Mouse (Mus musculus): ENCODE results near the gene Gcgr. TPM values are rescaled to one million over a fixed set of nuclear protein-coding genes. Genes with fewer than 3 reads are reported as not detected.

Gene Gcgr
- polyA plus RNA-seq, 1 experiment from 2014 or later: not detected

DNA sequence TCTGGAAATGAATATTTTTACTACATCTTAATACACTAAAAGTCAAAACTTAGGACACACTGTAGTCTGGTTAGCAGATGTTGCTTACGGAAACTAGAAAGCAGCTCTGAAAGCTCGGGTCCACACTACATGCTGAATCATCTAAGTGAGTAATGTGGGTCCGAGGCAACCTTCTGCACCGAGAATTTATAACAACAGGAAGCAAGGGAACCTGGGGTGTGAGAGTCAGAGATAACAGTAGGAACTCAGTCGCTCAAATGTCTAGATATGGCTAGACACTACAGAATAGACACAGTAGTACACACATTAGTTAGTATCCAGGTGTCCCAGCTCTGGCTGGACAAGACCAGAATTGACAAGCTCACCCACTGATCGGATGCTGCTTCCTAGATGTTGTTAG lies 58.0 kb downstream of the Gcgr start:
- H3K4me3 ChIP-seq (ENCODE audit: low read depth, low read length): no peak overlapping the region
- DNase-seq (ENCODE audit: low spot score): no peak
- H3K36me3 ChIP-seq (ENCODE audit: control insufficient read depth, insufficient read depth, low read length): peaks cover 38% of the 10 kb centered on the region

More for the DNA sequence above, 58.0 kb downstream of the Gcgr start:
- peaks cover 3% of the 10 kb centered on the region; the same call in 1 of the 2 replicates for H3K9me3 ChIP-seq (ENCODE audit: control insufficient read depth, low read length)
- H3K27me3 ChIP-seq (ENCODE audit: control insufficient read depth, insufficient read depth, low read length): no peaks in the 10 kb centered on the region
- no peak for ATAC-seq (replicated peaks; ENCODE audit: low FRiP score)
- no peaks in the 10 kb centered on the region for H3K4me1 ChIP-seq (replicated peaks; ENCODE audit: control insufficient read depth, insufficient read depth, low read length)
- no peak overlapping the region for H3K27ac ChIP-seq (ENCODE audit: low read depth, low read length)
- no peak overlapping the region for H3K4me2 ChIP-seq (ENCODE audit: low read depth, low read length, severe bottlenecking)
- WGBS: 91% methylated on average over 6 of the region's 6 CpGs
- no peak overlapping the region for H3K9ac ChIP-seq (ENCODE audit: low read length)

Other genes starting within 250 kb of the Gcgr start
- 2,808 and 3,088 TPM in 2 replicates for gene Actg1, start 182.2 kb upstream of the Gcgr start, polyA plus RNA-seq (2014; fragmentation: Nextera tagmentation; extraction: Ambion mirVana)
- gene Fscn2, start 169.2 kb upstream of the Gcgr start, polyA plus RNA-seq (2014; fragmentation: Nextera tagmentation; extraction: Ambion mirVana): 1.0 TPM in 1 of 2 replicates, not detected in the other
- gene Faap100, start 151.9 kb upstream of the Gcgr start, polyA plus RNA-seq (2014; fragmentation: Nextera tagmentation; extraction: Ambion mirVana): 33.8 and 39.8 TPM in 2 replicates
- 52.4 and 56.4 TPM in 2 replicates for gene Nploc4, start 93.0 kb upstream of the Gcgr start, polyA plus RNA-seq (2014; fragmentation: Nextera tagmentation; extraction: Ambion mirVana)
- gene Tspan10, start 88.1 kb upstream of the Gcgr start, polyA plus RNA-seq (2014; fragmentation: Nextera tagmentation; extraction: Ambion mirVana): 0.19 TPM in 1 of 2 replicates, not detected in the other
- gene Pde6g, start 77.2 kb upstream of the Gcgr start, polyA plus RNA-seq (2014; fragmentation: Nextera tagmentation; extraction: Ambion mirVana): 0.21 and 0.59 TPM in 2 replicates
- 11.3 and 11.6 TPM in 2 replicates for gene Oxld1, start 72.6 kb upstream of the Gcgr start, polyA plus RNA-seq (2014; fragmentation: Nextera tagmentation; extraction: Ambion mirVana)
- gene Ccdc137, start 72.6 kb upstream of the Gcgr start, polyA plus RNA-seq (2014; fragmentation: Nextera tagmentation; extraction: Ambion mirVana): 30.3 and 33.8 TPM in 2 replicates
- 50.1 and 54.2 TPM in 2 replicates for gene Arl16, start 63.1 kb upstream of the Gcgr start, polyA plus RNA-seq (2014; fragmentation: Nextera tagmentation; extraction: Ambion mirVana)
- 152 and 160 TPM in 2 replicates for gene Mrpl12, start 46.1 kb upstream of the Gcgr start, polyA plus RNA-seq (2014; fragmentation: Nextera tagmentation; extraction: Ambion mirVana)
- 50.9 and 57.5 TPM in 2 replicates for gene Slc25a10, start 38.9 kb upstream of the Gcgr start, polyA plus RNA-seq (2014; fragmentation: Nextera tagmentation; extraction: Ambion mirVana)
- gene Mcrip1, start 19.0 kb downstream of the Gcgr start, polyA plus RNA-seq (2014; fragmentation: Nextera tagmentation; extraction: Ambion mirVana): 213 and 247 TPM in 2 replicates
- not detected in 2 replicates for gene Ppp1r27, start 20.4 kb downstream of the Gcgr start, polyA plus RNA-seq (2014; fragmentation: Nextera tagmentation; extraction: Ambion mirVana)
- gene P4hb, start 42.6 kb downstream of the Gcgr start, polyA plus RNA-seq (2014; fragmentation: Nextera tagmentation; extraction: Ambion mirVana): 439 and 476 TPM in 2 replicates
- gene Arhgdia, start 50.9 kb downstream of the Gcgr start, polyA plus RNA-seq (2014; fragmentation: Nextera tagmentation; extraction: Ambion mirVana): 621 and 667 TPM in 2 replicates
- 808 and 816 TPM in 2 replicates for gene Alyref, start 67.7 kb downstream of the Gcgr start, polyA plus RNA-seq (2014; fragmentation: Nextera tagmentation; extraction: Ambion mirVana)
- 200 and 217 TPM in 2 replicates for gene Anapc11, start 67.7 kb downstream of the Gcgr start, polyA plus RNA-seq (2014; fragmentation: Nextera tagmentation; extraction: Ambion mirVana)
- not detected in 2 replicates for gene Npb, start 77.8 kb downstream of the Gcgr start, polyA plus RNA-seq (2014; fragmentation: Nextera tagmentation; extraction: Ambion mirVana)
- gene Pcyt2, start 87.2 kb downstream of the Gcgr start, polyA plus RNA-seq (2014; fragmentation: Nextera tagmentation; extraction: Ambion mirVana): 126 and 134 TPM in 2 replicates
- 37.8 and 41.1 TPM in 2 replicates for gene Sirt7, start 94.5 kb downstream of the Gcgr start, polyA plus RNA-seq (2014; fragmentation: Nextera tagmentation; extraction: Ambion mirVana)
- gene Mafg, start 102.9 kb downstream of the Gcgr start, polyA plus RNA-seq (2014; fragmentation: Nextera tagmentation; extraction: Ambion mirVana): 25.5 and 26.4 TPM in 2 replicates
- gene Pycr1, start 113.1 kb downstream of the Gcgr start, polyA plus RNA-seq (2014; fragmentation: Nextera tagmentation; extraction: Ambion mirVana): 33.7 and 36.9 TPM in 2 replicates
- 0.51 TPM in 1 of 2 replicates, not detected in the other for gene Myadml2, start 117.5 kb downstream of the Gcgr start, polyA plus RNA-seq (2014; fragmentation: Nextera tagmentation; extraction: Ambion mirVana)
- 0.61 and 1.3 TPM in 2 replicates for gene Notum, start 130.5 kb downstream of the Gcgr start, polyA plus RNA-seq (2014; fragmentation: Nextera tagmentation; extraction: Ambion mirVana)
- gene Aspscr1, start 142.3 kb downstream of the Gcgr start, polyA plus RNA-seq (2014; fragmentation: Nextera tagmentation; extraction: Ambion mirVana): 129 and 133 TPM in 2 replicates
- gene Cenpx, start 183.0 kb downstream of the Gcgr start, polyA plus RNA-seq (2014; fragmentation: Nextera tagmentation; extraction: Ambion mirVana): 121 and 130 TPM in 2 replicates
- 53.3 and 54.4 TPM in 2 replicates for gene Lrrc45, start 183.2 kb downstream of the Gcgr start, polyA plus RNA-seq (2014; fragmentation: Nextera tagmentation; extraction: Ambion mirVana)
- gene Rac3, start 190.8 kb downstream of the Gcgr start, polyA plus RNA-seq (2014; fragmentation: Nextera tagmentation; extraction: Ambion mirVana): 7.5 and 10.6 TPM in 2 replicates
- gene Dcxr, start 196.6 kb downstream of the Gcgr start, polyA plus RNA-seq (2014; fragmentation: Nextera tagmentation; extraction: Ambion mirVana): 10.8 and 11.8 TPM in 2 replicates
- gene Cbr2, start 201.4 kb downstream of the Gcgr start, polyA plus RNA-seq (2014; fragmentation: Nextera tagmentation; extraction: Ambion mirVana): 1.8 TPM in 1 of 2 replicates, not detected in the other
- 7.6 and 8.3 TPM in 2 replicates for gene Hmga1b, start 232.1 kb downstream of the Gcgr start, polyA plus RNA-seq (2014; fragmentation: Nextera tagmentation; extraction: Ambion mirVana)